Mouse (Mus musculus) adrenal gland, adult 8-10 months (tissue): ENCODE measurements at regions not wholly inside any gene's neighbourhood (a gene's known extent, or its start where the extent isn't known, plus 50 kb on each side); places are given as distances from the start of the nearest gene placed in this dataset.
A peak's percentile ranks its signal among the peaks of the same experiment; 100 is the strongest.

Experiments used
- DNase-seq: peaks from one replicate; pipeline ENCODE4 v3.0.0; 2022

DNA sequence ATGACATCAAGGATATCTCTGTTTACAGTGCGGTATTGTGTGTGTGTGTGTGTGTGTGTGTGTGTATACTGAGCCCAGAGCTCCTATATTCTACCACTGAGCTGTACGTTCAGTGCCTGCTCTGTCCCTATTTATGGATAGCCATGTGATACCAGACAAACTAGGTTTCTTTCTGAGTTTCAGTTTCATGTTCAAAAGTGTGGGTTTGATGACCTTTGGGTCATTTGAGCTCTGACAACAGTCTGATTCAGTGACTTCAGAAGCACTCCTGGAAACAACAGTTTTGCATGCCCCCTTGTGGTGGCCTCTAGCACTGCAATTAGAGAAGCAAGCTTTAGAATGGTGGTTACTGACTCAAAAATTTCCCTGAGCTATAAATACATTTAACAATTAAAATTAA is 50.9 kb upstream of the Tent2 start:
- DNase-seq, result peak; percentile 63

DNA sequence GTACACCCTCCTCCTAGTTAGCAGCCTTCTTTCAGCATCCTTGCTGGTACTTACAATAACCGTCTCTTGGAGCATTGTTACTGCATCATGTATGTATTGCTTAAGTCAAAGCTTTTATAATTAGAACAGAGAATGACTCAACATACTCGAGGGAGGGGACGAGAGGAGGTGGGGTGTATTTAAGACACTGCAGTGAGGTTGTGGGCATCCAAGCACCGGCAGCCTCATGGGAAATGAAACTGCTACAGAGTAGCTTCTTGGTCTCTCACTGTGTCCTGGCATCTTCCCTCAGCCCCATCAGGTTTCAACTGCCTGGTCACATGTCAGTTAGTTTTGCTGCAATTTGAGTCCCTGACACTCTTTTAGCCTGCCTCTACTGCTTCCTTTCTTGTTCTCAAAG is 50.7 kb upstream of the Homer1 start:
- no peak for DNase-seq
